Mouse (Mus musculus): ENCODE measurements at regions not wholly inside any gene's neighbourhood (a gene's known extent, or its start where the extent isn't known, plus 50 kb on each side); places are given as distances from the start of the nearest gene placed in this dataset.

- DNase-seq: no peak
Observed at GRCm38 (mm10) chr6:102005627-102006026, 567.3 kb downstream of the Cntn3 start.

GRCm38 (mm10) chr6:101998181-101998580 is 574.7 kb downstream of the Cntn3 start:
- no peak for DNase-seq

GRCm38 (mm10) chr6:101997629-101998028 is 575.3 kb downstream of the Cntn3 start:
- no peak for DNase-seq

GRCm38 (mm10) chr6:101992815-101993214 is 580.1 kb downstream of the Cntn3 start:
- no peak for DNase-seq

GRCm38 (mm10) chr6:101981656-101982055 is 591.2 kb downstream of the Cntn3 start:
- DNase-seq: no peak

- DNase-seq: no peak
Observed at GRCm38 (mm10) chr6:101979213-101979612, 593.7 kb downstream of the Cntn3 start.

- no peak for DNase-seq
Observed at GRCm38 (mm10) chr6:101964941-101965340, 587.2 kb upstream of the Pdzrn3 start.

- DNase-seq: peak; percentile 13
Observed at GRCm38 (mm10) chr6:101961476-101961875, 583.8 kb upstream of the Pdzrn3 start.

- no peak for DNase-seq
Observed at GRCm38 (mm10) chr6:101949681-101950080, 572.0 kb upstream of the Pdzrn3 start.

GRCm38 (mm10) chr6:101948950-101949349 is 571.3 kb upstream of the Pdzrn3 start:
- no peak for DNase-seq

- DNase-seq: no peak
Observed at GRCm38 (mm10) chr6:101940266-101940866, 562.7 kb upstream of the Pdzrn3 start.

GRCm38 (mm10) chr6:101938393-101938985 is 560.8 kb upstream of the Pdzrn3 start:
- no peak for DNase-seq

- DNase-seq: no peak
Observed at GRCm38 (mm10) chr6:101937467-101938392, 560.0 kb upstream of the Pdzrn3 start.

- DNase-seq: no peak
Observed at GRCm38 (mm10) chr6:101931768-101932167, 554.1 kb upstream of the Pdzrn3 start.

- no peak for DNase-seq
Observed at GRCm38 (mm10) chr6:101921686-101922085, 544.0 kb upstream of the Pdzrn3 start.

GRCm38 (mm10) chr6:101921186-101921585 is 543.5 kb upstream of the Pdzrn3 start:
- peak; percentile 28 for DNase-seq

- no peak for DNase-seq
Observed at GRCm38 (mm10) chr6:101918914-101919313, 541.2 kb upstream of the Pdzrn3 start.

GRCm38 (mm10) chr6:101905029-101905342 is 527.3 kb upstream of the Pdzrn3 start:
- no peak for DNase-seq

- DNase-seq: no peak
Observed at GRCm38 (mm10) chr6:101904234-101905028, 526.7 kb upstream of the Pdzrn3 start.

GRCm38 (mm10) chr6:101902276-101902675 is 524.6 kb upstream of the Pdzrn3 start:
- no peak for DNase-seq

- no peak for DNase-seq
Observed at GRCm38 (mm10) chr6:101898544-101898943, 520.8 kb upstream of the Pdzrn3 start.

- DNase-seq: no peak
Observed at GRCm38 (mm10) chr6:101890655-101891054, 513.0 kb upstream of the Pdzrn3 start.

- DNase-seq: no peak
Observed at GRCm38 (mm10) chr6:101882938-101883337, 505.2 kb upstream of the Pdzrn3 start.
